ENCODE assay signal across 15 mouse cellular contexts in genomic region chr2:181787852-181788251, GRCm38 (mm10). TPM values are rescaled to one million over a fixed set of nuclear protein-coding genes. Genes with fewer than 3 reads are reported as not detected.
"Had no signal": no experiment of that assay in that cellular context is flagged by ENCODE, and none has a peak within 500 bp of the region (broad histone marks: within the 10 kb centered on the region; RNA-seq: fewer than 3 reads in every experiment).

No protein-coding gene starts in this region.

- H3K9me3 ChIP-seq: limb, embryonic 12.5 days; liver, embryonic 13.5 days; lung, embryonic 15.5 days; midbrain, embryonic 15.5 days had no signal

- DNase-seq: kidney, adult 8-10 months; kidney, postnatal 25 days; layer of hippocampus, postnatal 36 days; liver; liver, embryonic 13.5 days; liver, postnatal 0 days; lung, postnatal 14 days; retina, postnatal 1 day; right cerebral cortex, postnatal 4 days; spleen, adult 18-20 months; thymus, adult 18-20 months; thymus, postnatal 25 days had no signal

- H3K4me1 ChIP-seq: limb, embryonic 12.5 days; liver, embryonic 13.5 days; lung, embryonic 15.5 days had no signal

- H3K27ac ChIP-seq: limb, embryonic 12.5 days; liver, embryonic 13.5 days; lung, embryonic 15.5 days; midbrain, embryonic 15.5 days had no signal

- H3K36me3 ChIP-seq: limb, embryonic 12.5 days; liver, embryonic 13.5 days; lung, embryonic 15.5 days had no signal

- H3K4me3 ChIP-seq: limb, embryonic 12.5 days; liver, embryonic 13.5 days; lung, embryonic 15.5 days; midbrain, embryonic 15.5 days had no signal

- H3K27me3 ChIP-seq: limb, embryonic 12.5 days; liver, embryonic 13.5 days; lung, embryonic 15.5 days; midbrain, embryonic 15.5 days had no signal

- H3K4me2 ChIP-seq: limb, embryonic 12.5 days; liver, embryonic 13.5 days; lung, embryonic 15.5 days; midbrain, embryonic 15.5 days had no signal

- H3K9ac ChIP-seq: limb, embryonic 12.5 days; liver, embryonic 13.5 days; liver, postnatal 0 days; lung, embryonic 15.5 days; midbrain, embryonic 15.5 days had no signal

- ATAC-seq: liver, postnatal 0 days; midbrain, embryonic 15.5 days had no signal

RNA-seq across cellular contexts. Expression of gene Myt1, which starts 24.7 kb away (rescaled TPM):
- polyA plus RNA-seq: liver, embryonic 13.5 days; liver, postnatal 0 days had no signal
